Mouse (Mus musculus): ENCODE results near the gene Olfr71.

Olfr71 gene

GRCm38 (mm10) chr4:43655656-43656338 is 54.3 kb downstream of the Olfr71 start:
- DNase-seq = no peak
